Mouse (Mus musculus) right cerebral cortex, adult 2 months (tissue): ENCODE results near the gene Nmt1.
A peak's percentile ranks its signal among the peaks of the same experiment; 100 is the strongest.

Experiments used
- DNase-seq, 2 experiments: peaks; one replicate each; pipeline ENCODE4 v3.0.0; 2021 to 2022; ENCODE audit warnings: low spot score in 2 of 2

Gene Nmt1

DNA sequence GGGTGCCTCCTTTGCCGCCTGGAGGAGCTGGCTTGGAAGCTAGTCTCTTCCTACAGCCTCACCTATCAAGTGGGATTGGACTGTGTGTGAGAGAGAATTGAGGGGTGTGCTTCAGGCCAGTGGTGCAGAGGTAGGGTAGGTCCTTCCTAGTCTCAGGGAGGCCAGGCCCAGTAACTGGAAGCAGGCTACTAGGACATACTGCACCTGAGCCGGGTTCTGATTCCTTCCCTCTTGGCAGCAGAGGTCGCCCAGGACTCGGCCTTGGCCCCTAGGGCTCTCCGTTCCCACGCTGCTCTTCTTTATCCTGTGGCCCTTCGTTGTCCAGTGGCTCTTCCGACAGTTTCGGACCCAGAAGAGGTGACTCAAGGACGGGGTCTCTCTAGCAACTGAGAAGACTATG is 83.3 kb downstream of the Nmt1 start:
- DNase-seq: no peak

DNA sequence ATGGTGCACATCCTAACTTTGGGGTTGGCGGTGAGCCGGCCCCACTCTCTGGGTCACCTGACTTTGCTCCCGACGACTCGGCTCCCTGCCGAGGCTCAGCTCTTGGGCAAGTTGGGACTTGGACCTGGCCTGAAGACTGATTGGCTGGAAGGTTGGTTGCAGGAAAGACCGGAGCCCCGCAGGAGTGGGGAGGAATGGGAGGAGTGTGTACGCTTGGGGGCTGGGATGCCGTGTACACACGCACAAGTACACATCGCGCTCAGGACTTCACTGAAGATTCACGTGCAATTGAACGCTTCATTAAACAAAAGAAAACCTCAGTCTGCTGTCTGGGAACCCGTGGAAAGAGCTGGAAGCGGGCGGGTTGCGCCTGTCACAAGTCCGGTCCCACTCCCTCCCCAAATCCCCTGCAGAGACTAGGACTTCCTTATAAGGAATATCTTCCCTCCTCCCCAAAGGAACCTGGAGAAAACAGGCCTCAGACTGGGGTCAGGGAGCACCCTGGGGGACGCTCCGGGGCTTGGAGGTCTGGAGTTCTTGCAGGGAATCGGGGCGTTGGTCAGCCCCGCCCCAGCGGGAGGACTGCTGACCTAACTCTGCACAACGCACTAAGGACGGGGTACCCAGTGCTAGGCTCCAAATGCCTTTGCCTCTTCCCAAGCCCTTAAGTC is 84.0 kb downstream of the Nmt1 start:
- peak in 1 of 2 experiments; percentile 24 for DNase-seq

GRCm38 (mm10) chr11:103112552-103112912 is 84.5 kb downstream of the Nmt1 start:
- no peak for DNase-seq

- no peak for DNase-seq
Measured at GRCm38 (mm10) chr11:103113005-103113404, 85.0 kb downstream of the Nmt1 start.

- no peak for DNase-seq
Measured at GRCm38 (mm10) chr11:103113771-103114170, 85.8 kb downstream of the Nmt1 start.

- no peak for DNase-seq
Measured at GRCm38 (mm10) chr11:103114270-103114943, 86.4 kb downstream of the Nmt1 start.

- DNase-seq: peak; percentile 79 to 82
Measured at GRCm38 (mm10) chr11:103115163-103116007, 87.4 kb downstream of the Nmt1 start.

DNA sequence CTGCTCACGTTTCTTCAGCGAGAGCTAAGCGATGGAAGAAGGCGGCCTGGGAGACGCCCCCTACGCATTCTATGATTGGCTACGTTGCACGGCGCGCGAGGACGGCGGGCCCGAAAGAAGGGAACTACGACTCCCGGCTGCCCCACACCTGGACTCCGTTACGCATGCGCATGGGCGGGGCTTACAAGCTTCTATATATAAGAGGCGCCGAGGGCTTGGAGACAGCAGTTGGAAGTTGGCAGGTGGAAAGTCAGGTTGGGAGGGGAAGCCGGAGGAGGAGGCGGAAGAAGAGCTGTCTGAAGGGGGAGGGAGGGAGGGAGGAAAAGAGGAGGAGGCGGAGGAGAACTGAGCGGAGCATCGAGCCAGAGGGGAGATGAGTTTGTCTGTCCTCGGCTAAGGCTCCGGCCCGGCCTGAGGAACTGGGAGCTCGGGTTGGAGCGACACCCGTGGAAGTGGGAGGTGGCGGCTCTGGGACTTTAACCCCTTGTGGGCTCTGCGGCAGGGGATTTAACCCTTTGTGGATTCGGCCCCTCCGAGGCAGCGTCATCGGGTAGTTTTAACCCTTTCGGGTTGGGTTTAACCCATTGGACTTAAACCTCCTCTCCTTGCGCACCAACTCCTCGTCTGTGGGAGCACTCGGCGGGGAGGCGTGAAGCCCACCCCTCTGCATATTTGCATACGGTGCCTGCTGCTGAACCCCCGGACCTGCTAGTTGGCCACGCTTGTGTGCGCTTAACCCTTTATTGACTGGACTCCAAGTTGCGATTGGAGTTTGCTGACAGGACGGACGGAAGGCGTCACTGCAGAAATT is 88.2 kb downstream of the Nmt1 start, which contains the start of gene Hexim1:
Gene Hexim1 (plus strand): TSS at position 224 of the 811 bp plus-strand sequence.
- DNase-seq: peak; percentile 99 to 100

- DNase-seq: peak; percentile 71 to 75
Measured at GRCm38 (mm10) chr11:103116959-103117590, 89.1 kb downstream of the Nmt1 start.

GRCm38 (mm10) chr11:103117591-103118009 is 89.6 kb downstream of the Nmt1 start:
- DNase-seq: peak; percentile 39 to 49
